Mouse (Mus musculus) layer of hippocampus, adult 2 months (tissue): ENCODE results near the gene Wipf3. TPM values are rescaled to one million over a fixed set of nuclear protein-coding genes. Genes with fewer than 3 reads are reported as not detected.

Source experiments
- DNase-seq, 2 experiments: peaks; one replicate each; pipeline ENCODE4 v3.0.0; 2022; ENCODE audit warnings: low spot score in 2 of 2
- H3K27ac ChIP-seq: fragments of 200-600 bp; 2 replicates; pipeline ENCODE4 v1.8.1; 2022
- H3K4me3 ChIP-seq: fragments of 200-600 bp; 2 replicates; pipeline ENCODE4 v1.8.1; 2022; ENCODE audit warnings: mild to moderate bottlenecking
- CTCF ChIP-seq: fragments of 200-600 bp; conservative IDR thresholded peaks from 2 replicates; pipeline ENCODE4 v1.8.1; 2022; ENCODE audit warnings: antibody characterized with exemption, mild to moderate bottlenecking, moderate library complexity
- total RNA-seq, 2 experiments: library from RNA; stranded (reverse); gene quantifications; 2 replicates each; pipeline ENCODE4 v1.2.3; 2021

The Wipf3 gene
- total RNA-seq, 2 experiments from 2014 or later, result 399 to 401 TPM

- DNase-seq, result no peak
- Histone ChIP-seq H3K4me3 (no peak overlapping the region), H3K27ac (peak overlapping the region; percentile 10; the same call in 1 of the 2 replicates)
- no peak for TF ChIP-seq CTCF
Observed at GRCm38 (mm10) chr6:54436286-54436685, 6.9 kb downstream of the Wipf3 start.

GRCm38 (mm10) chr6:54438510-54438909, 9.1 kb downstream of the Wipf3 start:
- Histone ChIP-seq H3K4me3 (no peak overlapping the region), H3K27ac (peak overlapping the region; percentile 18; the same call in 1 of the 2 replicates)
- no peak for TF ChIP-seq CTCF
- no peak for DNase-seq

GRCm38 (mm10) chr6:54440658-54441057, 11.3 kb downstream of the Wipf3 start:
- H3K4me3 ChIP-seq, result no peak overlapping the region
- H3K27ac ChIP-seq, result no peak overlapping the region
- no peak for DNase-seq
- TF ChIP-seq CTCF, result no peak

GRCm38 (mm10) chr6:54443657-54444056, 14.3 kb downstream of the Wipf3 start:
- DNase-seq, result no peak
- H3K27ac ChIP-seq, result no peak overlapping the region
- no peak overlapping the region for H3K4me3 ChIP-seq
- TF ChIP-seq CTCF, result no peak

GRCm38 (mm10) chr6:54444086-54444485, 14.7 kb downstream of the Wipf3 start:
- Histone ChIP-seq H3K4me3 (no peak overlapping the region), H3K27ac (no peak overlapping the region)
- no peak for TF ChIP-seq CTCF
- DNase-seq, result no peak

GRCm38 (mm10) chr6:54445249-54445818, 15.9 kb downstream of the Wipf3 start:
- DNase-seq, result no peak
- no peak overlapping the region for H3K27ac ChIP-seq
- TF ChIP-seq CTCF, result no peak
- no peak overlapping the region for H3K4me3 ChIP-seq

- Histone ChIP-seq H3K4me3 (no peak overlapping the region), H3K27ac (peak overlapping the region; percentile 48)
- TF ChIP-seq CTCF, result no peak
- DNase-seq, result no peak
Observed at GRCm38 (mm10) chr6:54447353-54447752, 17.9 kb downstream of the Wipf3 start.

- no peak for TF ChIP-seq CTCF
- no peak for DNase-seq
- peak overlapping the region; percentile 74 for H3K27ac ChIP-seq
Observed at GRCm38 (mm10) chr6:54459661-54460060, 30.3 kb downstream of the Wipf3 start.

GRCm38 (mm10) chr6:54460172-54460914, 30.9 kb downstream of the Wipf3 start:
- DNase-seq, result no peak
- peak overlapping the region; percentile 74 for H3K27ac ChIP-seq
- no peak overlapping the region for H3K4me3 ChIP-seq
- TF ChIP-seq CTCF, result no peak

More at GRCm38 (mm10) chr6:54459661-54460060, 30.3 kb downstream of the Wipf3 start:
- H3K4me3 ChIP-seq, result no peak overlapping the region

- H3K4me3 ChIP-seq, result no peak overlapping the region
- peak overlapping the region; percentile 74 for H3K27ac ChIP-seq
- no peak for TF ChIP-seq CTCF
- peak; percentile 32 to 44 for DNase-seq
Observed at GRCm38 (mm10) chr6:54460915-54461671, 31.7 kb downstream of the Wipf3 start.

- H3K27ac ChIP-seq, result peak overlapping the region; percentile 23; the same call in 1 of the 2 replicates
- TF ChIP-seq CTCF, result no peak
- no peak overlapping the region for H3K4me3 ChIP-seq
- no peak for DNase-seq
Observed at GRCm38 (mm10) chr6:54462766-54463165, 33.4 kb downstream of the Wipf3 start.

GRCm38 (mm10) chr6:54463701-54464458, 34.5 kb downstream of the Wipf3 start:
- Histone ChIP-seq H3K27ac (no peak overlapping the region), H3K4me3 (no peak overlapping the region)
- TF ChIP-seq CTCF, result no peak
- DNase-seq, result peak in 1 of 2 experiments; percentile 61

GRCm38 (mm10) chr6:54464926-54465325, 35.5 kb downstream of the Wipf3 start:
- no peak overlapping the region for H3K27ac ChIP-seq
- no peak overlapping the region for H3K4me3 ChIP-seq
- TF ChIP-seq CTCF, result no peak
- DNase-seq, result no peak
